Mouse (Mus musculus): ENCODE results near the gene Notch3. TPM values are rescaled to one million over a fixed set of nuclear protein-coding genes. Genes with fewer than 3 reads are reported as not detected.

Notch3 gene
- polyA plus RNA-seq, 1 experiment: 24.5 TPM

DNA sequence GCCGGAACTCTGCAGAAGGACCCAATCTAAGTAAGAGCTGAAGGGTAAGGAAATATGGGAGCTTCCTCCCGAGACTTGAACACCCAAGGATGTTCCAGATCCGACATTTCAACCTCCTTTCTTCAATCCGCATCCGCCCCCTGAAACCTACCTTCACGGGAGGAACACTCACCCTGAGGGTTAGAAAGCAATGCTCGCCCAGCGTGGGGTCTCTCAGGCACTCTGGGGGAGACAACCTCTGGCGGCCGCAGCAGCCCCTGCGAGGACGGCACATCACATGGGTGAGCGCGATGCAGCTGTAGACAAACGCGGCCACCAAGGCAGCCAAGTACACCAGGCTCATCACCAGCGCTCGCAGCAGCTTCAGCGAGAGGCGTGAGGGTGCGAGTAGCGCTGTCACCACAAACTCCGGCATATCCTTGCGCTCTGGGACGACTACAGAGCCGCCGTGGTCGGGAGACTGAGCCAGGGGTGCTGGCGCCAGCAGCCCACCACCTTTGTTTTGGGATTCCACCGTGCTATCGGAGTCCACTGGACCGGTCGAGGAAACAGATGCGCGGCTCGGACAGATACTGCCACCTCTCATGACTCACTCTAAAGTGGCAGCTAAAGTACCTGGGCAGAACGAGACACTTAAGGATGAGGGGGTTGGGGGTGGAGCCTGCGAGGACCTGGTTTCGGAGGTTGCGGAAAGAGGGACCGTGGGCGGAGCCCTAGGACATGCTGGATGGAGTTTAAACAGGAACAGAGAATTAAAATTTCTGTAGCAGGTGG, 22.4 kb upstream of the Notch3 start, which contains the start of gene Ephx3:
Gene Ephx3 (minus strand): TSS at position 687 of the 774 bp plus-strand sequence.
- no peak for DNase-seq (ENCODE audit: low read depth in 1 of 2, low spot score in 2 of 2)
- H3K27ac ChIP-seq (ENCODE audit: insufficient read depth, low read length): no peak within 1 kb of the TSS
- peaks cover 10% of the 10 kb centered on the region; the same call in 1 of the 2 replicates for H3K4me1 ChIP-seq (ENCODE audit: control insufficient read depth, insufficient read depth, insufficient read length)
- WGBS: 20% methylated on average over 42 of the region's 42 CpGs
- no peak within 1 kb of the TSS for H3K4me3 ChIP-seq (ENCODE audit: extremely low read depth, insufficient read depth, insufficient read length)
- TF ChIP-seq POLR2A (IDR thresholded peaks at IDR 0.05; ENCODE audit: low read depth, low read length) (no peak), CTCF (IDR thresholded peaks at IDR 0.05; ENCODE audit: extremely low read depth, insufficient read depth, insufficient read length, insufficient replicate concordance) (no peak)
- no peaks in the 10 kb centered on the region for H3K36me3 ChIP-seq (ENCODE audit: control insufficient read depth, insufficient read depth, low read length)
- H3K27me3 ChIP-seq (ENCODE audit: control insufficient read depth, insufficient read depth, low read length): no peaks in the 10 kb centered on the region

DNA sequence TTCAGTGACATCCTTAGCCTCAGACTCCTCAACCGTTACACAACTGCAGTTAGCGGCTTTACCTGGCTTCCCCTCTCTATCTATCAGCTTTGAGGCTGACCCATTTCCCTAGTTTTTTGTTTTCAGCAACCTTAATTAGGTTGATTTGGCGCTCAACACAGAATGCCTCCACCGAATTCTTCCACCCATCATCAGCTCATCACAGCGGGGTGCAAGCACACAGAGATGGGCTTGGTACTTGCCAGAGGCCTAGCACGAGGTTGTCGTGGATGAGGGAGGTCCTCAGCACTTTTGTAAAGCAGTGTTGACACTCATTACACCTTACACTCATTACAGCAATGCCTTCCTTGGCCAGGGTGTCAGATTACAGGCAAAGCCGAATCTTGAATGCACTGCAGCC, 16.4 kb upstream of the Notch3 start:
- DNase-seq (ENCODE audit: low read depth in 1 of 2, low spot score in 2 of 2): no peak
- Histone ChIP-seq H3K27ac (ENCODE audit: insufficient read depth, low read length) (no peak overlapping the region), H3K4me3 (ENCODE audit: extremely low read depth, insufficient read depth, insufficient read length) (no peak overlapping the region), H3K27me3 (ENCODE audit: control insufficient read depth, insufficient read depth, low read length) (no peaks in the 10 kb centered on the region), H3K4me1 (ENCODE audit: control insufficient read depth, insufficient read depth, insufficient read length) (no peaks in the 10 kb centered on the region), H3K36me3 (ENCODE audit: control insufficient read depth, insufficient read depth, low read length) (no peaks in the 10 kb centered on the region)
- TF ChIP-seq CTCF (IDR thresholded peaks at IDR 0.05; ENCODE audit: extremely low read depth, insufficient read depth, insufficient read length, insufficient replicate concordance) (no peak), POLR2A (IDR thresholded peaks at IDR 0.05; ENCODE audit: low read depth, low read length) (no peak)
- WGBS: 72% methylated on average over 8 of the region's 8 CpGs

DNA sequence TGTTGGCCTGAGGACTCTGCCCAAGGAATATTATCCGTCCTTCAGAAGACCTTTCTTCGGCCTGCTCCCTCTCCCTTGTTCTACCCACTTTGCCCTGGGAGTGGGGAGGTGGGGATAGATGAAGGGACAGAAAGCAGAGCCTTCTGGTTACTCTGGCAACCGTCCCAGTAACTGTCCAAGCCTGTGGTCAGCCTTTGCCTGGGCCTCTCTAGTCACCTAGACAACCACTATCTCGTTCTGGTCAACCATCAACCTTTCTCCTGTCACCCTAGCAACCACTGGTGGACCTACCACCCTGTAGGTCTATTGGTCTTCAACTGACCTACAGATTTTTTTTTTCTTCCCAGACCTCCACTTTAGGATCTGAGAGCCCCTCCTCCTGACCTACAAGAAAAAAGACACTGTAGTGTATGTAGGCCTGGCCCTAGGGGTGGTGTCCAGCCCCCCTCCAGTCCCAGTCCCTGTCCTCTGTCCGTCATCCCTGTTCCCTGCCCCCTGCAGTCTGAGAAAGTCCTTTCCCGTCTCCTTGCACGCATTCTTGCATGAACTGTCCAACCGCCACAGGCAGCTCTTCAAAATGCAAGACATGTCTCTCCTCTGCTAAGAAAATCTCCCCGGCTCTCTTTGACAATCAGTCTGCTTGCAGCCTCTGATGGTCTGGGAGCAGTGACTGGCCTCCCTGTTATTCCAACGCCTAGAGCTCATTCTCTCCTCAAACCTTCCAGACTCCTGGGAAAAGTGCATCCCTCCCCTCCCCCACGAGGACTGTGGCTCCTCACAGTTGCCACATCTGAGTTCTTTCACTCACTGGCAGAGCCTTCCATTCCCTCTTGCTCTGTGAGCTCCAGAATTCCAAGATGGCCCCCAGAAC, 13.2 kb upstream of the Notch3 start:
- Histone ChIP-seq H3K27ac (ENCODE audit: insufficient read depth, low read length) (no peak overlapping the region), H3K4me3 (ENCODE audit: extremely low read depth, insufficient read depth, insufficient read length) (no peak overlapping the region), H3K4me1 (ENCODE audit: control insufficient read depth, insufficient read depth, insufficient read length) (no peaks in the 10 kb centered on the region), H3K36me3 (ENCODE audit: control insufficient read depth, insufficient read depth, low read length) (no peaks in the 10 kb centered on the region), H3K27me3 (ENCODE audit: control insufficient read depth, insufficient read depth, low read length) (no peaks in the 10 kb centered on the region)
- 82% methylated on average over 11 of the region's 11 CpGs for WGBS
- DNase-seq (ENCODE audit: low read depth in 1 of 2, low spot score in 2 of 2): no peak
- TF ChIP-seq CTCF (IDR thresholded peaks at IDR 0.05; ENCODE audit: extremely low read depth, insufficient read depth, insufficient read length, insufficient replicate concordance) (no peak), POLR2A (IDR thresholded peaks at IDR 0.05; ENCODE audit: low read depth, low read length) (no peak)

DNA sequence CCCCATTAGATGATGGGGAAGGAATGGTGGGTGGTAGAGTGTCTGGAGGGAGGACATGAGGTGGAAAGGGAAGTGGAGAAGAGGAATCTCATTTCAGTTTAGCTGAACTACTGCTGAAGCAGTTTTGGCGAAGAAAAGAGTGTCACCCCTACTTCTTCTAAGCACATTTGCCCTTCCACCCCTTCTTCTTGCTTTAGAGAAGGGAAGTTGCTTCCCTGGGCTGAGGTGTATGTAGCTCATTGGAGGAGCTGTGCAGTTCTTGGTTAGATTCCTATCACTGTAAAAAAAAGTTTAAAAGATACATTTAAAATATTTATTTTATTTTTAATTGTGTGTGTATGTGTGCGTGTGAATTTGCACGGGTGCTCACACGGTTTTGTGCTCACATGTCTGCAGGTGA, 10.3 kb upstream of the Notch3 start:
- 79% methylated on average over 4 of the region's 4 CpGs for WGBS
- H3K36me3 ChIP-seq (ENCODE audit: control insufficient read depth, insufficient read depth, low read length): no peaks in the 10 kb centered on the region
- DNase-seq (ENCODE audit: low read depth in 1 of 2, low spot score in 2 of 2): no peak
- H3K27me3 ChIP-seq (ENCODE audit: control insufficient read depth, insufficient read depth, low read length): no peaks in the 10 kb centered on the region
- no peak for TF ChIP-seq POLR2A (IDR thresholded peaks at IDR 0.05; ENCODE audit: low read depth, low read length)
- no peak for TF ChIP-seq CTCF (IDR thresholded peaks at IDR 0.05; ENCODE audit: extremely low read depth, insufficient read depth, insufficient read length, insufficient replicate concordance)
- no peak overlapping the region for H3K4me3 ChIP-seq (ENCODE audit: extremely low read depth, insufficient read depth, insufficient read length)
- no peaks in the 10 kb centered on the region; the same call in 1 of the 2 replicates for H3K4me1 ChIP-seq (ENCODE audit: control insufficient read depth, insufficient read depth, insufficient read length)
- H3K27ac ChIP-seq (ENCODE audit: insufficient read depth, low read length): no peak overlapping the region

DNA sequence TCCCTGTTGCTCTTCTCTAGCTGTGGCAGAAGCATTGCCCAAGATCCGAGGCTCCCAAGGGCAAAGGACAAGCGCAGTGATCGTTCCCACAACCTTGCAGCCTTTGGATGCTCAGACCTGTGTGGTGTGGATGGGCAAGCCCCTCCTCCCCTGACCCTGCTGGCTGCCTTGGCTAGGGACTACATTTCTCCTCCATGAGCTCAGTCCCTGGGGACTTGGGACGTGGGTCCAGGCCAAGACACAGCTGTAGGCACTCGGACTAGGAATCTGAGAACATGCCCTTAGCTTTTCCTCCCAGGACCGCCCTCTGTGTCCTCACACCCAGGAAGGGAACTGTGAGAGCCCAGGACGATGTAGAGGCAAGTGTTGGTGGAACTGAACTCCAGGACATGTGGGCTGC, 6.5 kb upstream of the Notch3 start:
- 84% methylated on average over 7 of the region's 7 CpGs for WGBS

DNA sequence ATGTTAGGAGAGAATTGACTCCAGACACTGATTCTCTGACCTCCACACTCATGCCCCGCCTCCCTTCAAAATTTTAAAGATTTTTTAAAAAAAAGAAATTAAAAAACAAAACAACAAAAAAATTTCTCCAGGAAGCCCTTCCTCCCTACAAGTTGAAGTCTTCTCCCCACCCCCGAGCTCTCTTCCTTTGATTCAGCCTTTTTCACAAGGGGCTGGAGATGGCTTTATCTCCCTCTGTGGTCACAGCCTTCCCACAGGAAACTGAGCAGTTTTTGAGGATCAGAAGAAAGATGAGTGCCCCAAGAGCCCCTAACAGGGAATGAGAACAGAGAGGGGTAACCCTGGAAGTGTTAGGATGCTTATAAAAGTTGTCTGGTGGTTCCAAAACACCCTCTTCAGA, 5.8 kb upstream of the Notch3 start:
- no peak overlapping the region for H3K27ac ChIP-seq (ENCODE audit: insufficient read depth, low read length)

More for the DNA sequence above, 6.5 kb upstream of the Notch3 start:
- H3K27ac ChIP-seq (ENCODE audit: insufficient read depth, low read length): no peak overlapping the region
- DNase-seq (ENCODE audit: low read depth in 1 of 2, low spot score in 2 of 2): no peak
- TF ChIP-seq CTCF (IDR thresholded peaks at IDR 0.05; ENCODE audit: extremely low read depth, insufficient read depth, insufficient read length, insufficient replicate concordance) (no peak), POLR2A (IDR thresholded peaks at IDR 0.05; ENCODE audit: low read depth, low read length) (no peak)
- H3K36me3 ChIP-seq (ENCODE audit: control insufficient read depth, insufficient read depth, low read length): no peaks in the 10 kb centered on the region
- H3K4me1 ChIP-seq (ENCODE audit: control insufficient read depth, insufficient read depth, insufficient read length): no peaks in the 10 kb centered on the region; the same call in 1 of the 2 replicates
- no peaks in the 10 kb centered on the region for H3K27me3 ChIP-seq (ENCODE audit: control insufficient read depth, insufficient read depth, low read length)
- no peak overlapping the region for H3K4me3 ChIP-seq (ENCODE audit: extremely low read depth, insufficient read depth, insufficient read length)

More for the DNA sequence above, 5.8 kb upstream of the Notch3 start:
- Histone ChIP-seq H3K36me3 (ENCODE audit: control insufficient read depth, insufficient read depth, low read length) (no peaks in the 10 kb centered on the region), H3K4me1 (ENCODE audit: control insufficient read depth, insufficient read depth, insufficient read length) (no peaks in the 10 kb centered on the region; the same call in 1 of the 2 replicates), H3K4me3 (ENCODE audit: extremely low read depth, insufficient read depth, insufficient read length) (no peak overlapping the region), H3K27me3 (ENCODE audit: control insufficient read depth, insufficient read depth, low read length) (no peaks in the 10 kb centered on the region)
- 69% methylated on average over 2 of the region's 2 CpGs for WGBS
- no peak for DNase-seq (ENCODE audit: low read depth in 1 of 2, low spot score in 2 of 2)
- TF ChIP-seq POLR2A (IDR thresholded peaks at IDR 0.05; ENCODE audit: low read depth, low read length) (no peak), CTCF (IDR thresholded peaks at IDR 0.05; ENCODE audit: extremely low read depth, insufficient read depth, insufficient read length, insufficient replicate concordance) (no peak)
